Mouse (Mus musculus): ENCODE results near the gene 2900011O08Rik.

DNA sequence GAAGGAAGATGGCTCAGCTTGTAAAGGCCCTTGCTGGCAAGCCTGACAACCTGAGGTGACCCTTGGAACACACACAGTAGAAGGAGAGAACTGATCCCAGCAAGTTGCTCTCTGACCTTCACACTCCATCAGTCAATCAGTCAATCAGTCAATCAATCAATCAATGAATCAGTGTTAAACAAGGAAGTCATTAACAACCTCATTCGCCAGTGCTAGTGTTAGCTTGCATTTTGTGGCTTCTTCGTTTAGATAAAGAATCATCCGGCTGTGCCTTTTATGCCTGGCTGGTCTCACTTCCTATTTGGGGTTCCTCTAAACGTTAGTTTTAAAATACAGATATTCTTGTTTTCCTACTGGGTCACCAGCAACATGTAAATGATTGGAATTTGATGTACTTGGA is 42.2 kb upstream of the 2900011O08Rik start:
- TF ChIP-seq POLR2A (IDR thresholded peaks at IDR 0.05; ENCODE audit: low read depth, low read length) = no peak
- no peak for TF ChIP-seq CTCF (IDR thresholded peaks at IDR 0.05; ENCODE audit: extremely low read depth, insufficient read depth, insufficient read length, insufficient replicate concordance)

All from spleen, adult 2 months (tissue).